Mouse (Mus musculus) kidney, embryonic 16.5 days (tissue): ENCODE data around the gene Gm26920. TPM values are rescaled to one million over a fixed set of nuclear protein-coding genes. Genes with fewer than 3 reads are reported as not detected.

Experiments
- ATAC-seq: fragments of 200-750 bp; cut with Nextera tagmentation; 2 replicates; pipeline ENCODE4 v1.8.0; 2017; ENCODE audit warnings: moderate TSS enrichment; ENCODE audit not compliant: low FRiP score, low TSS enrichment
- H3K27ac ChIP-seq: fragments of 300-500 bp; sonication (generic); 2 replicates; pipeline ENCODE4 v1.5.1; 2014; ENCODE audit warnings: low read length
- H3K27me3 ChIP-seq: fragments of 300-500 bp; sonication (generic); 2 replicates; pipeline ENCODE4 v1.6.1; 2014; ENCODE audit warnings: low read length, control low read depth, mixed read lengths; ENCODE audit not compliant: insufficient read depth
- H3K36me3 ChIP-seq: fragments of 300-500 bp; sonication (generic); 2 replicates; pipeline ENCODE4 v1.6.1; 2014; ENCODE audit warnings: low read length, control low read depth, mixed read lengths; ENCODE audit not compliant: insufficient read depth
- H3K4me1 ChIP-seq: fragments of 300-500 bp; sonication (generic); 2 replicates; pipeline ENCODE4 v1.6.1; 2014; ENCODE audit warnings: low read length, control low read depth, mixed read lengths; ENCODE audit not compliant: insufficient read depth
- H3K4me2 ChIP-seq: fragments of 300-500 bp; sonication (generic); replicated peaks from 2 replicates; pipeline ENCODE4 v1.6.1; 2014; ENCODE audit warnings: low read depth, low read length
- H3K4me3 ChIP-seq: fragments of 300-500 bp; sonication (generic); 2 replicates; pipeline ENCODE4 v1.5.1; 2014; ENCODE audit warnings: mild to moderate bottlenecking, low read length
- H3K9ac ChIP-seq: fragments of 300-500 bp; sonication (generic); replicated peaks from 2 replicates; pipeline ENCODE4 v1.6.1; 2014; ENCODE audit warnings: low read length
- H3K9me3 ChIP-seq: fragments of 300-500 bp; sonication (generic); 2 replicates; pipeline ENCODE4 v1.6.1; 2016; ENCODE audit warnings: low read length, control low read depth
- WGBS: fragments of 180-500 bp; shearing (Covaris S2); extraction: QIAGEN DNeasy Blood & Tissue Kit; methylation state at CpG from one replicate; pipeline ENCODE4 v1.1.7; 2014; 5-methylcytosine and 5-hydroxymethylcytosine counted together
- polyA plus RNA-seq: library from polyadenylated mRNA; unstranded; fragments of >200 nt; fragmentation: Nextera tagmentation; extraction: Ambion mirVana; gene quantifications from 2 replicates; pipeline ENCODE4 v1.2.1, GENCODE M21; 2015

Gm26920 gene
- polyA plus RNA-seq, 1 experiment from 2014 or later, result 2.1 TPM

- ATAC-seq, result no peak
- WGBS, result 4% methylated on average over 5 of the region's 5 CpGs
- H3K9ac ChIP-seq, result peak overlapping the region; percentile 81
- no peak overlapping the region for H3K27ac ChIP-seq
- peak overlapping the region; percentile 83 for H3K4me2 ChIP-seq
- peaks cover 13% of the 10 kb centered on the region for H3K4me1 ChIP-seq
- peak overlapping the region; percentile 61 for H3K4me3 ChIP-seq
- H3K36me3 ChIP-seq, result peaks cover 32% of the 10 kb centered on the region
- no peaks in the 10 kb centered on the region for H3K27me3 ChIP-seq
- no peaks in the 10 kb centered on the region; the same call in 1 of the 2 replicates for H3K9me3 ChIP-seq
Measured at GRCm38 (mm10) chr7:30095551-30096125, 5.4 kb upstream of the Gm26920 start.

DNA sequence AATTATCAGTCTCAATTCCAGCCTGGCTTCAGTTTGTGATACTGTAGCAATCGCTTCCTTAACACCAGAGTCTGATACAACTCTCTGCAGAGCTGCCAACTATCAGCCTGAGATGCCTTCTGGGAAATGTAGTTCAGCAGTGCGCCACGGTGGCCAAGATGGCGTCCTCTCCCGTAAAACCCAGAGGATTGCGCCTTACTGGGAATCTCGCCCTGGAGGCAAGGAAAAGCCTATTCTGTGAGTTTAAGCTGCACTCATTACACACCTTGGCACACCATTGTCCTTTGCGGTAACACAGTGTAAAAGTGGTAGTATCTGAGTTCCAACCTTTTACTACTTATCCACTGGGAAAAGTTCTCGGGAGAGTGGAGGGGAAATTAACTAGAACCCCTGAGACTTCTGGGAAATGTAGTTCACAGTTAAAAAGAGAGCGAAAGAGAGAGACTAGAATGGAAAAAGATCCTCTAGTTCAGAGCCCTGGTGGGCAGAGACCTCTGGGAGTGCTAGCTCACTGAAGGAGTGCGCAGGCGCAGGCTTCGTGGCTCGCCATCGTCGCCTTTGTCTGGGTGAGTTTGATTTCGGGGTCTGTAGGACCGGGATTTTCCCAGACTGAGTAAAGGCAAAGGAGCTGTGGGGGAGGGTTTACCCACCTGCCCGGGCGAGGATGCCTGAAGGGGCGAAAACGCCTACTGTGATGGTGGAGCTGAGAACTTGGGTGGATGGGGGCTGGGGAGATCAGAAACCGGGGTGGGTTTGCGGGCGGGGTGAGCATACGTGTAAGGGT, 4.6 kb upstream of the Gm26920 start, which contains the start of gene Zfp260:
Gene Zfp260, plus strand, starts transcription at position 132 of the 784 bp plus-strand sequence.
- Histone ChIP-seq H3K4me3 (peak within 1 kb of the TSS; percentile 61), H3K4me2 (peak within 1 kb of the TSS; percentile 83), H3K36me3 (peaks cover 24% of the 10 kb centered on the region), H3K9me3 (no peaks in the 10 kb centered on the region; the same call in 1 of the 2 replicates), H3K4me1 (peaks cover 13% of the 10 kb centered on the region), H3K9ac (peak within 1 kb of the TSS; percentile 81), H3K27ac (peak within 1 kb of the TSS; percentile 97), H3K27me3 (no peaks in the 10 kb centered on the region)
- ATAC-seq, result peak; percentile 81
- under 1% methylated on average over 26 of the region's 26 CpGs for WGBS

DNA sequence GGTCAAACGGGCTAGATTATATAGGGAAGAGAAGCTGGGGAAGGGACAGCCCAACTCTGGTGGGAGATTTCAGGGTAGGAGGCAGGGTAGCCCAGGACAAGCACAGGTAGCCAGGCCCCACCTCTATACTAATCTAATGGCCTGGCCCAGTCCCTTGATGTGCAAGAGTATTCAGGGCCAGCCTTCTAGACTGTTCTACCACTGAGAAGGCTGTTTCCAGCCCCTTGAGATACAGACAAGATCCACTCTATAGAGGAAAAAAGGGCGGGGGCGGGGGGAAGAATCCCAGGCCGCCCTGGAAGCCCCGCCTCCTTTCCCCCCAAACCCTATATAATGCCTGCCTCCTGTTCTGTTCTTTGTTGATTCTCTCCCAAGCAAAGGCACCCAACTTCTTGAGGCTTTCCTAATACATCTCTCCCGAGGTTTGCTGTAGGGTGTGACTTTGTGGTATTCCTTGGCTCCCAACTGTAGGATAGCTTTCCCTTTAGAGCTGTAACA, 3.8 kb upstream of the Gm26920 start:
- WGBS, result 77% methylated on average over 6 of the region's 6 CpGs

DNA sequence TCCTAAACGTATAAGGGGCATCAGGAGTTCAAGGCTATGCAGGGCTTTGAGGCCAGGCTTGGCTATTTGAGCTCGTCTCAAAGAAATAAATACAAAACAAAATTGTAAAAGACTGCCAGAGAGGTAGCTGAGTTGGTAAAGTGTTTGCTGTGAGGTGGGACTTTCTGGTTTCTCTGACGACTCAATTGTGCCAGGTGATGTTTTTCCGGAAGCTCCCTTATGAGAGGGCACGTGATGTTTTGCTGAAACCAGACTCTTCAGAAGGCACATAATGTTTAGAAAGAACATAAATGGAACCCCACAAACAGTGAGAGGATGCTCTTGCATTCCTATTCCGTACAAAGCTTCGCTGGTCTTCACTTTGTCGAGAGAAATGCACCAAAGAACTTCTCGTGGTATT, 2.5 kb upstream of the Gm26920 start:
- 82% methylated on average over 9 of the region's 9 CpGs for WGBS
- no peak overlapping the region for H3K4me3 ChIP-seq
- no peak for ATAC-seq
- H3K27ac ChIP-seq, result no peak overlapping the region
- H3K4me2 ChIP-seq, result no peak overlapping the region
- peaks cover 6% of the 10 kb centered on the region; the same call in 1 of the 2 replicates for H3K36me3 ChIP-seq
- peaks cover 31% of the 10 kb centered on the region for H3K4me1 ChIP-seq
- H3K9ac ChIP-seq, result no peak overlapping the region
- no peaks in the 10 kb centered on the region for H3K27me3 ChIP-seq
- no peaks in the 10 kb centered on the region for H3K9me3 ChIP-seq

More for the DNA sequence above, 3.8 kb upstream of the Gm26920 start:
- ATAC-seq, result no peak
- Histone ChIP-seq H3K4me1 (peaks cover 18% of the 10 kb centered on the region), H3K4me3 (peak overlapping the region; percentile 61), H3K9ac (peak overlapping the region; percentile 81), H3K36me3 (peaks cover 16% of the 10 kb centered on the region), H3K4me2 (peak overlapping the region; percentile 56), H3K27me3 (no peaks in the 10 kb centered on the region), H3K27ac (peak overlapping the region; percentile 97; the same call in 1 of the 2 replicates), H3K9me3 (no peaks in the 10 kb centered on the region)

- no peaks in the 10 kb centered on the region for H3K9me3 ChIP-seq
- peak overlapping the region; percentile 57; the same call in 1 of the 2 replicates for H3K27ac ChIP-seq
- no peak for ATAC-seq
Measured at GRCm38 (mm10) chr7:30090970-30091585, 868 bp upstream of the Gm26920 start.

GRCm38 (mm10) chr7:30089405-30089804, 805 bp downstream of the Gm26920 start:
- peak overlapping the region; percentile 82 for H3K9ac ChIP-seq
- ATAC-seq, result no peak
- H3K27ac ChIP-seq, result no peak overlapping the region
- peaks cover 15% of the 10 kb centered on the region for H3K36me3 ChIP-seq
- peak overlapping the region; percentile 85 for H3K4me2 ChIP-seq
- no peaks in the 10 kb centered on the region for H3K27me3 ChIP-seq
- H3K9me3 ChIP-seq, result no peaks in the 10 kb centered on the region
- peak overlapping the region; percentile 80 for H3K4me3 ChIP-seq
- H3K4me1 ChIP-seq, result peaks cover 24% of the 10 kb centered on the region
- 11% methylated on average over 6 of the region's 6 CpGs for WGBS

More at GRCm38 (mm10) chr7:30090970-30091585, 868 bp upstream of the Gm26920 start:
- peaks cover 3% of the 10 kb centered on the region; the same call in 1 of the 2 replicates for H3K36me3 ChIP-seq
- peak overlapping the region; percentile 85 for H3K4me2 ChIP-seq
- no peaks in the 10 kb centered on the region for H3K27me3 ChIP-seq
- peak overlapping the region; percentile 80 for H3K4me3 ChIP-seq
- 5% methylated on average over 9 of the region's 9 CpGs for WGBS
- H3K4me1 ChIP-seq, result peaks cover 28% of the 10 kb centered on the region
- peak overlapping the region; percentile 39; the same call in 1 of the 2 replicates for H3K9ac ChIP-seq

DNA sequence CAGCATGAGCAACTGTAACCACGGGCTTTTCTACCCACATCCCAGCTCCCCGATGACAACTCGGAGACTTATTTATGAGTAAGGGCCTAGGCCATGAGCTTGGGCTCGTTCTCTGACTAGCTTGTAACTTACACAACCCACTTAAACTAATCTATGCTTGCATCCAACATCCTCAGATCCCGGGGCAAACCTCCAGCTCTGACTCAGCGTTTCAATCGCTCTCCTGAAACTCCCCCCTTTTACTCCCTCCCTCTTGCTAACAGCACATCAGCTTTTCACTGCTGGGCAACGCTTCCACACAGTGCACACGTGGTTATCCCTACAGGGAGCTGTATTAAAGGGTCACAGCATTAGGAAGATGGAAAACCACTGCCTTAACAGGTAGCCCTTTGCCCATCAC, 3.7 kb downstream of the Gm26920 start:
- H3K27ac ChIP-seq, result no peak overlapping the region
- H3K36me3 ChIP-seq, result peaks cover 15% of the 10 kb centered on the region
- H3K9ac ChIP-seq, result no peak overlapping the region
- no peak overlapping the region for H3K4me3 ChIP-seq
- no peak for ATAC-seq
- WGBS, result 80% methylated on average over 9 of the region's 9 CpGs
- no peaks in the 10 kb centered on the region for H3K9me3 ChIP-seq
- no peak overlapping the region for H3K4me2 ChIP-seq
- H3K27me3 ChIP-seq, result no peaks in the 10 kb centered on the region
- peaks cover 19% of the 10 kb centered on the region for H3K4me1 ChIP-seq

DNA sequence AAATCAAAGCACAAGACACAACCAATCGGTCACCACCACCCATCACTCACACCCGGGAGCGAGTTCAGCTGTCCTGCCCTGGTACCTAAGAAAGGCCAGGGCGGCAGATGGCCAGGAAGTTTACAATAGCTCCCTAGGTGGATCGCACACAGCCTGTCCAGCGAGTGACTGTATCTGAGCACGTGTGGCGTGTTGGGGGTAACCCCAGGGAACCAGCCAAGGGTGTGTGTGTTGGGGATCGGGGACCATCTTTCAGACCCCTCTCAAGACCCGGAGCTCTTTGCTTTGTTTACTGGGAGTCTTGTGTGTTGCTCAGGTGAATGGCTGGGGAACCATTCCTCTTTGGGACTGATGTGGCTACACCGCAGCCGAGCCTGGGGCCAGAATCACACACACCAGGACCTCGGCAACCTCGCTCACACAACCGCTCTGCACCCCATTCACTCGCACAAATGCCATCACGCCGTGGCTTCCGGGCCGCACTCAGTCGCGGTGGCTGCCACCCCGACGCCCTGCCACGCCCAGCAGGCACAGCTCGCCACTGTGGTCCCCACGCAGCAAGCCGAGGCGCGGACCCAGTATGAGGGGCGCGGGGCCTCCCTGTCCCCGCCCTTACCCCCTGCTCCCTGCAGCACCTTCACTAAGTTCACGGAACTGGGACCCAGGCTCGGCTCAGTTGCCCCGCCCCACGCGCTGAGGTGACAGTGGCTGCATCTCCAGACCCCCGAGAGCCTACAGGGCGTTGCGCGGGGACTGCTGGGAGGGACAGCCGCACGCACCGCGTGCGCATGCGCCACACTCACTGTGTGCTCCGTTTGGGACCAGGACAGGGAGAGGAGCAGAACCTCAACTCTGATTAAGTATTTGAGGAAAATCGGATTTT, 17.8 kb downstream of the Gm26920 start, which contains the start of gene Zfp82:
Gene Zfp82, minus strand, starts transcription at position 755 of the 883 bp plus-strand sequence.
- Histone ChIP-seq H3K27ac (0 out of 2 replicates have a peak within 1 kb of the TSS, but pooled peaks have one; percentile 25), H3K4me3 (peak within 1 kb of the TSS; percentile 82), H3K9ac (peak within 1 kb of the TSS; percentile 78), H3K9me3 (no peaks in the 10 kb centered on the region), H3K4me1 (peaks cover 5% of the 10 kb centered on the region; the same call in 1 of the 2 replicates), H3K27me3 (no peaks in the 10 kb centered on the region), H3K36me3 (no peaks in the 10 kb centered on the region; the same call in 1 of the 2 replicates), H3K4me2 (peak within 1 kb of the TSS; percentile 92)
- ATAC-seq, result peak; percentile 91
- under 1% methylated on average over 50 of the region's 50 CpGs for WGBS
